Comparison of ENCODE assay signal across 10 mouse cellular contexts in the genomic region with DNA sequence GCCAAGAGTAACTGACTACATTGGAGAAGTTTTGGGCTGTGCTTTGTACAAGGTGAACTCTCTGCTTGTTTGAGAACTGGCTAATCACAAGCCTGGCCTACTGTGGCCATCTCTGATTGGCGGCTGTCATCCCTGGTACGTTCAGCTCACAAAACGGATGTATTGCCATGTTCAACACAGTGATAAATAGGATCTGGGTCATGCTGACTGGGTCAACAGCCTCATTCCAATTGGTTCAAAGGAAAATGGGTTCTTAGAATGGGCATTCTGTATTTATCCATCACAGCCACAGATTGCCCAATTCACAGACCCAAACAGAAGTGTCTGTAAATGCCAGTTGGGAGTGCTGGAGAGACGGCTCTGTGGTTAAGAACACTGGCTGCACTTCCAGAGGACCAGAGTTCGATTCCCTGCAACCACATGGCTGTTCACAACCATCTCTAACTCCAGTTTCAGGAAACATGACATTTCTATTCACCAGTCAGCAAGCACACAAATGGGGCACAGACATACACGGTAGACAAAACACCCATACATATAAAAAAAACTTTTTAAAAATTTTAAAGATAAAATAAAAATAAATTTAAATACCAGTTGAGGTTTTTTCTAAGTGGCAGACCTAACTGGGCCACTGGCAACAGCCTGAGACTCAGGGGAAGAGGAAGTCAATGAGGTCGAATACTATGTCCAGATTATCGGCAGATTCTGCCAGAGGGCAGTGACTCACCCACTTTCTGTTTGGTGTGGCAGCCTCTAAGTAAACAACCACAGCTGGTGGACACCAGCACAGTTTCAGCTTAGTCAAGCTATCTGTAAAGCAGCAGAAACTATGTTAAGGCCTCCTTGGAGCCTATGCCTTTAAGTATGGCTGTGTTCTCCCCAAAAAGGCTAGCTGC. TPM values are rescaled to one million over a fixed set of nuclear protein-coding genes. Genes with fewer than 3 reads are reported as not detected.
DNase-seq lines count a peak whose midpoint lies in the region; ATAC-seq and TF ChIP-seq lines count a peak whose summit lies in the region.
"Had no signal": no experiment of that assay in that cellular context is flagged by ENCODE, and none has a peak within 500 bp of the region (broad histone marks: within the 10 kb centered on the region; RNA-seq: fewer than 3 reads in every experiment).

No protein-coding gene starts in this region.

- TF ChIP-seq POLR2A in lung, adult 2 months (IDR thresholded peaks at IDR 0.05; ENCODE audit: borderline replicate concordance, extremely low read depth, low read depth, low read length): no peak

- peak; percentile 60 for ATAC-seq in Patski
- ATAC-seq in intestine, postnatal 0 days: peak; percentile 26
- ATAC-seq in monocyte, adult 5-6 weeks (replicated peaks; ENCODE audit: insufficient number of reproducible peaks, low FRiP score, low TSS enrichment, poor library complexity, severe bottlenecking): peak; percentile 84
- no peak for ATAC-seq in forebrain, postnatal 0 days

- no peak overlapping the region for H3K9ac ChIP-seq in intestine, postnatal 0 days (ENCODE audit: low read depth, low read length)
- no peak overlapping the region for H3K9ac ChIP-seq in forebrain, postnatal 0 days

- in situ Hi-C loops in Patski (cut with MboI; ENCODE audit: low pct_unique_long_range_greater_than_20kb): no loop called here

- H3K36me3 ChIP-seq in intestine, postnatal 0 days (ENCODE audit: control insufficient read depth, insufficient read depth): peaks cover 34% of the 10 kb centered on the region
- H3K36me3 ChIP-seq in forebrain, postnatal 0 days (ENCODE audit: insufficient read depth): peaks cover 25% of the 10 kb centered on the region

- CTCF ChIA-PET in Patski (lab: Charles Lee): no interaction called here

- TF ChIP-seq CTCF in lung, adult 2 months (IDR thresholded peaks at IDR 0.05; ENCODE audit: insufficient read depth, low read length): no peak
- no peak for TF ChIP-seq CTCF in Patski (IDR thresholded peaks at IDR 0.05)
- TF ChIP-seq CTCF in intestine, postnatal 0 days (IDR thresholded peaks at IDR 0.05; ENCODE audit: low read depth): no peak
- TF ChIP-seq CTCF in forebrain, postnatal 0 days (IDR thresholded peaks at IDR 0.05; ENCODE audit: low read depth): no peak

- POLR2A ChIA-PET in Patski (lab: Charles Lee): no interaction called here

- no peaks in the 10 kb centered on the region for H3K9me3 ChIP-seq in intestine, postnatal 0 days (ENCODE audit: control insufficient read depth)
- no peaks in the 10 kb centered on the region for H3K9me3 ChIP-seq in forebrain, postnatal 0 days (ENCODE audit: low read length)

- H3K27ac ChIP-seq in intestine, postnatal 0 days (ENCODE audit: low read depth, low read length): peak overlapping the region; percentile 63; the same call in 1 of the 2 replicates
- no peak overlapping the region for H3K27ac ChIP-seq in forebrain, postnatal 0 days (ENCODE audit: low read depth, low read length)

- 67% methylated on average over 8 of the region's 8 CpGs for WGBS in lung, adult 2 months
- 71% methylated on average over 8 of the region's 8 CpGs for WGBS in intestine, postnatal 0 days
- 90% methylated on average over 8 of the region's 8 CpGs for WGBS in forebrain, postnatal 0 days

- H3K27me3 ChIP-seq in Patski: no peaks in the 10 kb centered on the region
- no peaks in the 10 kb centered on the region for H3K27me3 ChIP-seq in intestine, postnatal 0 days (replicated peaks; ENCODE audit: control insufficient read depth, insufficient read depth, low read length)
- H3K27me3 ChIP-seq in forebrain, postnatal 0 days (ENCODE audit: insufficient read depth, low read length): no peaks in the 10 kb centered on the region

- no peak overlapping the region for H3K4me2 ChIP-seq in intestine, postnatal 0 days (replicated peaks; ENCODE audit: low read depth)
- no peak overlapping the region for H3K4me2 ChIP-seq in forebrain, postnatal 0 days (ENCODE audit: low read depth)

- DNase-seq in lung, adult 18-20 months: peak; percentile 58 to 59
- DNase-seq in lung, adult 2 months: no peak
- DNase-seq in Patski (ENCODE audit: low read depth, low spot score): no peak
- DNase-seq in kidney, adult 18-20 months: no peak
- DNase-seq in forebrain, postnatal 0 days: no peak
- DNase-seq in spleen, postnatal 14 days (ENCODE audit: low spot score in 2 of 2): no peak
- DNase-seq: cerebellum, adult 9-11 months had no signal

- peaks cover 4% of the 10 kb centered on the region; the same call in 1 of the 2 replicates for H3K4me1 ChIP-seq in lung, adult 2 months (ENCODE audit: control insufficient read depth, insufficient read depth, low read length)
- peaks cover 3% of the 10 kb centered on the region; the same call in 1 of the 2 replicates for H3K4me1 ChIP-seq in intestine, postnatal 0 days (replicated peaks; ENCODE audit: control insufficient read depth, insufficient read depth, low read length)
- no peaks in the 10 kb centered on the region for H3K4me1 ChIP-seq in forebrain, postnatal 0 days (ENCODE audit: insufficient read depth)

- no peak overlapping the region for H3K4me3 ChIP-seq in lung, adult 2 months (replicated peaks; ENCODE audit: extremely low read depth, low read depth, low read length)
- H3K4me3 ChIP-seq in intestine, postnatal 0 days (ENCODE audit: low read depth, low read length): no peak overlapping the region
- H3K4me3 ChIP-seq in forebrain, postnatal 0 days (ENCODE audit: low read depth, low read length): no peak overlapping the region
- H3K4me3 ChIP-seq: erythroblast, embryonic 14.5 days had no signal

RNA-seq across cellular contexts. Expression of a gene that starts 12.9 kb away (rescaled TPM):
- polyA plus RNA-seq in lung, adult 2 months (2012; rRNA removed): 11.5 and 17.2 TPM in 2 replicates
- 203 TPM for polyA plus RNA-seq in Patski (2021)
- polyA plus RNA-seq in intestine, postnatal 0 days (2015; fragmentation: Nextera tagmentation; extraction: Ambion mirVana): 62.6 and 63.3 TPM in 2 replicates
- 46.3 to 64.6 TPM (median 59.6 TPM) in 3 replicates for total RNA-seq in monocyte, adult 5-6 weeks (2017)
- total RNA-seq in forebrain, postnatal 0 days (2014; rRNA removed): 24.4 and 31.6 TPM in 2 replicates
- 144 and 167 TPM in 2 replicates for polyA plus RNA-seq in forebrain, postnatal 0 days (2015; fragmentation: Nextera tagmentation; extraction: Ambion mirVana)

RNA-seq across cellular contexts. Expression of a gene that starts 13.3 kb away (rescaled TPM):
- polyA plus RNA-seq in lung, adult 2 months (2012; rRNA removed): 37.0 and 49.1 TPM in 2 replicates
- polyA plus RNA-seq in Patski (2021): 19.7 TPM
- 80.9 and 84.6 TPM in 2 replicates for polyA plus RNA-seq in intestine, postnatal 0 days (2015; fragmentation: Nextera tagmentation; extraction: Ambion mirVana)
- 49.4 to 66.8 TPM (median 54.5 TPM) in 3 replicates for total RNA-seq in monocyte, adult 5-6 weeks (2017)
- total RNA-seq in forebrain, postnatal 0 days (2014; rRNA removed): 36.2 and 44.9 TPM in 2 replicates
- 12.2 and 16.0 TPM in 2 replicates for polyA plus RNA-seq in forebrain, postnatal 0 days (2015; fragmentation: Nextera tagmentation; extraction: Ambion mirVana)

RNA-seq across cellular contexts. Expression of a gene that starts 55.6 kb away (rescaled TPM):
- 0.30 and 0.36 TPM in 2 replicates for polyA plus RNA-seq in lung, adult 2 months (2012; rRNA removed)
- polyA plus RNA-seq in Patski (2021): 2.0 TPM
- 1.2 and 1.8 TPM in 2 replicates for polyA plus RNA-seq in intestine, postnatal 0 days (2015; fragmentation: Nextera tagmentation; extraction: Ambion mirVana)
- total RNA-seq in monocyte, adult 5-6 weeks (2017): not detected in 3 replicates
- 20.0 and 24.2 TPM in 2 replicates for total RNA-seq in forebrain, postnatal 0 days (2014; rRNA removed)
- 17.9 and 23.2 TPM in 2 replicates for polyA plus RNA-seq in forebrain, postnatal 0 days (2015; fragmentation: Nextera tagmentation; extraction: Ambion mirVana)
- polyA plus RNA-seq: erythroblast, embryonic 14.5 days had no signal

RNA-seq across cellular contexts. Expression of a gene that starts 56.9 kb away (rescaled TPM):
- polyA plus RNA-seq in lung, adult 2 months (2012; rRNA removed): 1.8 and 2.2 TPM in 2 replicates
- 2.1 TPM for polyA plus RNA-seq in Patski (2021)
- 131 and 132 TPM in 2 replicates for polyA plus RNA-seq in intestine, postnatal 0 days (2015; fragmentation: Nextera tagmentation; extraction: Ambion mirVana)
- total RNA-seq in monocyte, adult 5-6 weeks (2017): 0.53 to 2.2 TPM in 2 of 3 replicates, not detected in the other
- total RNA-seq in forebrain, postnatal 0 days (2014; rRNA removed): 1.0 and 3.8 TPM in 2 replicates
- polyA plus RNA-seq in forebrain, postnatal 0 days (2015; fragmentation: Nextera tagmentation; extraction: Ambion mirVana): 0.86 and 2.3 TPM in 2 replicates
- polyA plus RNA-seq: erythroblast, embryonic 14.5 days had no signal

Comparison
In these comparisons a context has a peak if more than half of its experiments do, and no peak if none do; other contexts are left out.
1. DNase-seq: peak in lung, adult 18-20 months (2 of 2); none in lung, adult 2 months (single experiment), Patski (single experiment), kidney, adult 18-20 months (single experiment), forebrain, postnatal 0 days (single experiment) and spleen, postnatal 14 days (0 of 2).